Comparison of ENCODE assay signal across 13 mouse cellular contexts in the genomic region with DNA sequence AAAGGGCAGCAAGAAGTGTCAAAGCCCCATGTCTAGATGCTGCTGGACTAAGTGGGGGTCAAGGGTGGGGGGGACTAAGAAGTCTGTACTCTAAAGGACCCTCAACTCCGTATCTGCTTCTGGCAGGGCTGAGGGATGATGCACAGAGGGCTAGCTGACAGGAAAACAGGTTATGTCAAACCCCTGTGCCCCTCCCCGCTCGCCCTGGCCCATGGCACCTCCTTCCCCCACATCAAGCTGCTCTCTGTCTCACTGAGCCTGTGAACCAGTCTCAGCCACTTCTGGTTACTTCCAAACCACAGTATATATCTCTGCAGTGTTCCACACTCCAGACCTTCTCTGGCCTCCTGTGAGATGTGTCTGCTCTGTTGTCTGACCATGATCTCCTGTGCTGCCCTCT.
DNase-seq lines count a peak whose midpoint lies in the region; ATAC-seq and TF ChIP-seq lines count a peak whose summit lies in the region.
"Had no signal": no experiment of that assay in that cellular context is flagged by ENCODE, and none has a peak within 500 bp of the region (broad histone marks: within the 10 kb centered on the region; RNA-seq: fewer than 3 reads in every experiment).

No protein-coding gene starts in this region.

- no peak for TF ChIP-seq CTCF in lung, embryonic 14.5 days (IDR thresholded peaks at IDR 0.05; ENCODE audit: low read depth)
- no peak for TF ChIP-seq CTCF in lung, postnatal 0 days (IDR thresholded peaks at IDR 0.05)

- no peaks in the 10 kb centered on the region for H3K9me3 ChIP-seq in lung, embryonic 14.5 days (ENCODE audit: low read depth, low read length)
- no peaks in the 10 kb centered on the region for H3K9me3 ChIP-seq in lung, postnatal 0 days (ENCODE audit: low read length)
- H3K9me3 ChIP-seq in hindbrain, embryonic 14.5 days (ENCODE audit: control insufficient read depth, low read length), result no peaks in the 10 kb centered on the region
- H3K9me3 ChIP-seq in midbrain, embryonic 14.5 days (ENCODE audit: control insufficient read depth, low read length), result no peaks in the 10 kb centered on the region; the same call in 1 of the 2 replicates
- H3K9me3 ChIP-seq: embryonic facial prominence, embryonic 15.5 days; liver, embryonic 15.5 days had no signal

- H3K4me2 ChIP-seq in lung, embryonic 14.5 days, result no peak overlapping the region
- no peak overlapping the region for H3K4me2 ChIP-seq in lung, postnatal 0 days (replicated peaks; ENCODE audit: low read depth, low read length)
- H3K4me2 ChIP-seq in hindbrain, embryonic 14.5 days (replicated peaks), result no peak overlapping the region
- H3K4me2 ChIP-seq in midbrain, embryonic 14.5 days (ENCODE audit: low read length), result no peak overlapping the region
- H3K4me2 ChIP-seq: liver, embryonic 15.5 days had no signal

- DNase-seq in cerebellum, postnatal 10 days, result peak; percentile 49 to 54
- DNase-seq in cerebellum, adult 9-11 months, result no peak
- DNase-seq in lung, embryonic 14.5 days, result no peak
- no peak for DNase-seq in lung, postnatal 0 days (ENCODE audit: low spot score)
- DNase-seq in hindbrain, embryonic 14.5 days (ENCODE audit: low spot score), result no peak
- no peak for DNase-seq in midbrain, embryonic 14.5 days
- no peak for DNase-seq in cerebellum, adult 18-20 months
- no peak for DNase-seq in right cerebral cortex, adult 2 months (ENCODE audit: low spot score in 2 of 2)
- DNase-seq: kidney, adult 18-20 months; lung, postnatal 36 days had no signal

- WGBS in lung, embryonic 14.5 days, result 71% methylated on average over 3 of the region's 3 CpGs
- WGBS in lung, postnatal 0 days, result 82% methylated on average over 3 of the region's 3 CpGs
- 79% methylated on average over 3 of the region's 3 CpGs for WGBS in hindbrain, embryonic 14.5 days
- 90% methylated on average over 3 of the region's 3 CpGs for WGBS in midbrain, embryonic 14.5 days

- no peak overlapping the region for H3K4me3 ChIP-seq in lung, embryonic 14.5 days (ENCODE audit: low read depth, low read length)
- H3K4me3 ChIP-seq in lung, postnatal 0 days (ENCODE audit: low read depth, low read length), result no peak overlapping the region
- H3K4me3 ChIP-seq in hindbrain, embryonic 14.5 days (replicated peaks; ENCODE audit: low read length), result no peak overlapping the region
- no peak overlapping the region for H3K4me3 ChIP-seq in midbrain, embryonic 14.5 days (replicated peaks; ENCODE audit: low read depth, low read length)
- H3K4me3 ChIP-seq: embryonic facial prominence, embryonic 15.5 days; liver, embryonic 15.5 days had no signal

- no peaks in the 10 kb centered on the region; the same call in 1 of the 2 replicates for H3K4me1 ChIP-seq in lung, embryonic 14.5 days (ENCODE audit: insufficient read depth)
- no peaks in the 10 kb centered on the region for H3K4me1 ChIP-seq in lung, postnatal 0 days (ENCODE audit: insufficient read depth, low read depth, low read length)
- peaks cover 9% of the 10 kb centered on the region for H3K4me1 ChIP-seq in hindbrain, embryonic 14.5 days (replicated peaks; ENCODE audit: control insufficient read depth, insufficient read depth, low read length)
- H3K4me1 ChIP-seq in midbrain, embryonic 14.5 days (ENCODE audit: control insufficient read depth, insufficient read depth, low read length), result peaks cover 8% of the 10 kb centered on the region
- H3K4me1 ChIP-seq: liver, embryonic 15.5 days had no signal

- TF ChIP-seq EP300 in lung, postnatal 0 days (IDR thresholded peaks at IDR 0.05), result no peak

- H3K27me3 ChIP-seq in lung, embryonic 14.5 days (ENCODE audit: insufficient read depth, low read length), result no peaks in the 10 kb centered on the region
- H3K27me3 ChIP-seq in lung, postnatal 0 days (replicated peaks; ENCODE audit: insufficient read depth, low read length), result no peaks in the 10 kb centered on the region
- H3K27me3 ChIP-seq in hindbrain, embryonic 14.5 days (ENCODE audit: control insufficient read depth, insufficient read depth, low read length), result no peaks in the 10 kb centered on the region
- H3K27me3 ChIP-seq in midbrain, embryonic 14.5 days (ENCODE audit: control insufficient read depth, insufficient read depth, low read length), result no peaks in the 10 kb centered on the region
- H3K27me3 ChIP-seq: CH12.LX; embryonic facial prominence, embryonic 15.5 days; liver, embryonic 15.5 days had no signal

- no peaks in the 10 kb centered on the region for H3K36me3 ChIP-seq in lung, embryonic 14.5 days (ENCODE audit: insufficient read depth)
- H3K36me3 ChIP-seq in lung, postnatal 0 days (ENCODE audit: insufficient read depth, low read length), result no peaks in the 10 kb centered on the region
- no peaks in the 10 kb centered on the region for H3K36me3 ChIP-seq in hindbrain, embryonic 14.5 days (replicated peaks; ENCODE audit: control insufficient read depth, insufficient read depth)
- no peaks in the 10 kb centered on the region for H3K36me3 ChIP-seq in midbrain, embryonic 14.5 days (ENCODE audit: control insufficient read depth, insufficient read depth, low read length)
- H3K36me3 ChIP-seq: embryonic facial prominence, embryonic 15.5 days; liver, embryonic 15.5 days had no signal

- no peak overlapping the region for H3K9ac ChIP-seq in lung, embryonic 14.5 days
- no peak overlapping the region for H3K9ac ChIP-seq in lung, postnatal 0 days (replicated peaks; ENCODE audit: low read depth)
- H3K9ac ChIP-seq in hindbrain, embryonic 14.5 days, result no peak overlapping the region
- no peak overlapping the region for H3K9ac ChIP-seq in midbrain, embryonic 14.5 days (replicated peaks; ENCODE audit: low read length)
- H3K9ac ChIP-seq: embryonic facial prominence, embryonic 15.5 days; liver, embryonic 15.5 days had no signal

- ATAC-seq in lung, embryonic 14.5 days (ENCODE audit: insufficient read depth), result peak; percentile 41; the same call in 1 of the 2 replicates
- ATAC-seq in lung, postnatal 0 days, result no peak
- no peak; the same call in 1 of the 2 replicates for ATAC-seq in hindbrain, embryonic 14.5 days (ENCODE audit: low FRiP score)
- no peak for ATAC-seq in midbrain, embryonic 14.5 days (ENCODE audit: low FRiP score, low TSS enrichment)

- H3K27ac ChIP-seq in lung, embryonic 14.5 days (ENCODE audit: low read depth), result no peak overlapping the region
- no peak overlapping the region for H3K27ac ChIP-seq in lung, postnatal 0 days (ENCODE audit: low read length)
- peak overlapping the region; percentile 63 for H3K27ac ChIP-seq in hindbrain, embryonic 14.5 days
- peak overlapping the region; percentile 45; the same call in 1 of the 2 replicates for H3K27ac ChIP-seq in midbrain, embryonic 14.5 days (replicated peaks; ENCODE audit: low read depth, low read length)
- H3K27ac ChIP-seq: embryonic facial prominence, embryonic 15.5 days; liver, embryonic 15.5 days had no signal

Comparison
In these comparisons a context has a peak if more than half of its experiments do, and no peak if none do; other contexts are left out.
1. DNase-seq: peak in cerebellum, postnatal 10 days (2 of 2); none in cerebellum, adult 9-11 months (single experiment), lung, embryonic 14.5 days (single experiment), lung, postnatal 0 days (single experiment), hindbrain, embryonic 14.5 days (single experiment), midbrain, embryonic 14.5 days (single experiment), cerebellum, adult 18-20 months (0 of 2) and right cerebral cortex, adult 2 months (0 of 2).
2. H3K27ac ChIP-seq: peak in hindbrain, embryonic 14.5 days (single experiment) and midbrain, embryonic 14.5 days (single experiment); none in lung, embryonic 14.5 days (single experiment) and lung, postnatal 0 days (single experiment).